Mouse (Mus musculus): ENCODE data around the gene Zpr1. TPM values are rescaled to one million over a fixed set of nuclear protein-coding genes. Genes with fewer than 3 reads are reported as not detected.

Gene Zpr1
- polyA plus RNA-seq (2016; fragmentation: Nextera tagmentation; extraction: Ambion mirVana): 47.6 and 62.5 TPM in 2 replicates

GRCm38 (mm10) chr9:46272677-46273454, at the start of gene Zpr1:
Gene Zpr1 (plus strand): TSS chr9:46273064.
- WGBS: 5% methylated on average over 45 of the region's 45 CpGs
- Histone ChIP-seq H3K27me3 (ENCODE audit: insufficient read depth, poor library complexity, severe bottlenecking) (peaks cover 38% of the 10 kb centered on the region), H3K27ac (peak within 1 kb of the TSS; percentile 82)

DNA sequence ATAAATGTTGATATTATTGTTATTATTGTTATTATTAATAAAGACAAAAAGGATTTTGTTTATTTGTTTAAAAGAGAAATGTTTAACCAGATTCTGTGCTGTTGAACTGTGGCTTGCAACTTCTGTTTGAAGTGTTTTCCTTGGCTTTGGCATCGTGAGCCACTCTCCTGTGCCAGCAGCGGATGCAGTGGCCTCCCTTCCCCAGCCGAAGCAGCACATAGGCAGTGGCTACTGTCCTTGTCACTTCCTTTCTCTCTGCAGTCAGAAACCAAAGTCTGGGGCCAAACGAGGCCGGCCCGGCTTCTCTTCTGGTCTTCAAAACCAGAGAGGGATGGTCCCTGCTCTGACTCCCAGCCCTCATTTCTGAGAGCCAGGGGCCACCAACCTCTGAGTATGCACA, 49.8 kb upstream of the Zpr1 start:
- H3K4me3 ChIP-seq: no peak overlapping the region
- no peaks in the 10 kb centered on the region for H3K9me3 ChIP-seq
- 84% methylated on average over 6 of the region's 6 CpGs for WGBS
- no peak overlapping the region for H3K27ac ChIP-seq
- H3K36me3 ChIP-seq: peaks cover 40% of the 10 kb centered on the region
- no peak for DNase-seq (ENCODE audit: low spot score)
- 0 out of 2 replicates have a peak, but pooled peaks cover 3% of the 10 kb centered on the region for H3K27me3 ChIP-seq (ENCODE audit: insufficient read depth, poor library complexity, severe bottlenecking)
- no peaks in the 10 kb centered on the region; the same call in 1 of the 2 replicates for H3K4me1 ChIP-seq

More at GRCm38 (mm10) chr9:46272677-46273454, at the start of gene Zpr1:
- Histone ChIP-seq H3K36me3 (peaks cover 37% of the 10 kb centered on the region), H3K9me3 (no peaks in the 10 kb centered on the region), H3K4me3 (peak within 1 kb of the TSS; percentile 96), H3K4me1 (peaks cover 23% of the 10 kb centered on the region)
- peak; percentile 95 for DNase-seq (ENCODE audit: low spot score)

DNA sequence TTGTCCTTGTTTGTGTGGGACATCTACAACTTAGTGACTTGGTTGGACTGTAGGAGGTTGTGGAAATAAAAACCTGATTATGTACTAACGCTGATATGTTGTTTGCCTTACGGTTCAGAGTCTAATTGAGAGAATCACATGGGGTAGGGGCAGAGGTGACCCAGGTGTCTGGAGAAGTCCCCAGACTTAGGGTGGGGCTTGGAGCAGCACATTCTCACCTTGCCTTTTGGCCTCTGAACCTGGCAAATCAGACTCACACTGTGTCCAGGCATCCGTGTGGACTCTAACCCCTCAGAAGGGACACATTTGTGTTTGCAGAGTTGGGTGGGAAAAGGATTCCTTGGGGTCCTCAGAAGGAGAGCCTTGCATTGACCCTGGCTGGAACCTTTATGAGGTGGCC, 48.8 kb upstream of the Zpr1 start:
- Histone ChIP-seq H3K9me3 (no peaks in the 10 kb centered on the region), H3K4me3 (no peak overlapping the region), H3K27ac (no peak overlapping the region), H3K4me1 (peaks cover 5% of the 10 kb centered on the region), H3K27me3 (ENCODE audit: insufficient read depth, poor library complexity, severe bottlenecking) (peaks cover 10% of the 10 kb centered on the region; the same call in 1 of the 2 replicates), H3K36me3 (peaks cover 39% of the 10 kb centered on the region)
- no peak for DNase-seq (ENCODE audit: low spot score)
- 86% methylated on average over 3 of the region's 3 CpGs for WGBS

GRCm38 (mm10) chr9:46224945-46225660, 47.8 kb upstream of the Zpr1 start:
- H3K9me3 ChIP-seq: no peaks in the 10 kb centered on the region
- H3K27ac ChIP-seq: no peak overlapping the region
- H3K4me3 ChIP-seq: no peak overlapping the region
- DNase-seq (ENCODE audit: low spot score): no peak
- peaks cover 29% of the 10 kb centered on the region for H3K36me3 ChIP-seq
- H3K4me1 ChIP-seq: peaks cover 9% of the 10 kb centered on the region
- whole genome bisulfite sequencing: 58% methylated on average over 5 of the region's 5 CpGs
- H3K27me3 ChIP-seq (ENCODE audit: insufficient read depth, poor library complexity, severe bottlenecking): peaks cover 14% of the 10 kb centered on the region; the same call in 1 of the 2 replicates

- peaks cover 31% of the 10 kb centered on the region for H3K27me3 ChIP-seq (ENCODE audit: insufficient read depth, poor library complexity, severe bottlenecking)
- H3K9me3 ChIP-seq: no peaks in the 10 kb centered on the region
- peaks cover 16% of the 10 kb centered on the region for H3K4me1 ChIP-seq
- peaks cover 9% of the 10 kb centered on the region for H3K36me3 ChIP-seq
- DNase-seq (ENCODE audit: low spot score): no peak
- WGBS: 58% methylated on average over 3 of the region's 3 CpGs
- H3K4me3 ChIP-seq: no peak overlapping the region
- H3K27ac ChIP-seq: no peak overlapping the region
These were observed 45.7 kb upstream of the Zpr1 start for GRCm38 (mm10) chr9:46227064-46227614.

DNA sequence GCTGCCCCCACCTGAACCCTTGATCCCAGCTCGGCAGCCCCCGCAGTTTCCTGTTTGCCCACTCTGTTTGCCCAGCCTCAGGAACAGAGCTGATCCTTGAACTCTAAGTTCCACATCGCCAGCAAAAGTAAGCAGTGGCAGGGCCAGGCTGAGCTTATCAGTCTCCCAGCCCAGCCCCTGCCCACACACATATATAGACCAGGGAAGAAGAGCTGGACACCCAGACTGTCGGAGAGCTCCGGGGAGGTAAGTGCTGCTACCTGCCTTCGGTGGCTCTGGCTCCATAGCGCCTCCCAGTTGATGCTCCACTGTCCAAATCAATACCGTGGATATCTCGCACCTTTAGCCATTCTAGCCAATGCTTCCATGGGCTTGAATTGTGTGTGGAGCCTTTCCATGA, 44.4 kb upstream of the Zpr1 start, which contains the start of gene Apoa1:
Gene Apoa1 (plus strand): TSS at position 90 of the 400 bp plus-strand sequence.
- WGBS: 49% methylated on average over 9 of the region's 9 CpGs
- Histone ChIP-seq H3K4me3 (no peak within 1 kb of the TSS), H3K27ac (no peak within 1 kb of the TSS), H3K4me1 (peaks cover 16% of the 10 kb centered on the region), H3K36me3 (no peaks in the 10 kb centered on the region), H3K9me3 (no peaks in the 10 kb centered on the region), H3K27me3 (ENCODE audit: insufficient read depth, poor library complexity, severe bottlenecking) (peaks cover 31% of the 10 kb centered on the region)
- no peak for DNase-seq (ENCODE audit: low spot score)

DNA sequence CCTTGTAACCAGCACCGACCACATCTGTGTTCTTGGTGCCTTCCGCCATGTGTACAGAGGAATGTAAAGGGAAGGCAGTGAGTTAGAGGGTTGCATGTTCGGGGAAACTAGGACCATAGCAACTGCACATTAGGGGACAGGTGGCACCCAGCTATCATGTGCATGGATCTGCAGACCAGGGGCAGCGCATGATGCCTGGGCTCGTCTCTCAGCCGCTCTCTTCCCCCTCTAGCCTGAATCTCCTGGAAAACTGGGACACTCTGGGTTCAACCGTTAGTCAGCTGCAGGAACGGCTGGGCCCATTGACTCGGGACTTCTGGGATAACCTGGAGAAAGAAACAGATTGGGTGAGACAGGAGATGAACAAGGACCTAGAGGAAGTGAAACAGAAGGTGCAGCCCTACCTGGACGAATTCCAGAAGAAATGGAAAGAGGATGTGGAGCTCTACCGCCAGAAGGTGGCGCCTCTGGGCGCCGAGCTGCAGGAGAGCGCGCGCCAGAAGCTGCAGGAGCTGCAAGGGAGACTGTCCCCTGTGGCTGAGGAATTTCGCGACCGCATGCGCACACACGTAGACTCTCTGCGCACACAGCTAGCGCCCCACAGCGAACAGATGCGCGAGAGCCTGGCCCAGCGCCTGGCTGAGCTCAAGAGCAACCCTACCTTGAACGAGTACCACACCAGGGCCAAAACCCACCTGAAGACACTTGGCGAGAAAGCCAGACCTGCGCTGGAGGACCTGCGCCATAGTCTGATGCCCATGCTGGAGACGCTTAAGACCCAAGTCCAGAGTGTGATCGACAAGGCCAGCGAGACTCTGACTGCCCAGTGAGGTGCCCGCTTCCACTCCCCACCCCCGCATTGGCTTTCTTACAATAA, 43.1 kb upstream of the Zpr1 start:
- peak overlapping the region; percentile 78 for H3K27ac ChIP-seq
- peaks cover 45% of the 10 kb centered on the region for H3K27me3 ChIP-seq (ENCODE audit: insufficient read depth, poor library complexity, severe bottlenecking)
- WGBS: 15% methylated on average over 37 of the region's 37 CpGs

GRCm38 (mm10) chr9:46230450-46230975, 42.4 kb upstream of the Zpr1 start:
- Histone ChIP-seq H3K27ac (peak overlapping the region; percentile 78), H3K4me3 (peak overlapping the region; percentile 61), H3K27me3 (ENCODE audit: insufficient read depth, poor library complexity, severe bottlenecking) (peaks cover 50% of the 10 kb centered on the region), H3K4me1 (peaks cover 22% of the 10 kb centered on the region), H3K36me3 (no peaks in the 10 kb centered on the region), H3K9me3 (no peaks in the 10 kb centered on the region)
- no peak for DNase-seq (ENCODE audit: low spot score)
- 24% methylated on average over 13 of the region's 13 CpGs for WGBS

More for the DNA sequence above, 43.1 kb upstream of the Zpr1 start:
- H3K36me3 ChIP-seq: no peaks in the 10 kb centered on the region
- H3K4me1 ChIP-seq: peaks cover 16% of the 10 kb centered on the region
- no peaks in the 10 kb centered on the region for H3K9me3 ChIP-seq
- H3K4me3 ChIP-seq: peak overlapping the region; percentile 61
- DNase-seq (ENCODE audit: low spot score): peak; percentile 91

DNA sequence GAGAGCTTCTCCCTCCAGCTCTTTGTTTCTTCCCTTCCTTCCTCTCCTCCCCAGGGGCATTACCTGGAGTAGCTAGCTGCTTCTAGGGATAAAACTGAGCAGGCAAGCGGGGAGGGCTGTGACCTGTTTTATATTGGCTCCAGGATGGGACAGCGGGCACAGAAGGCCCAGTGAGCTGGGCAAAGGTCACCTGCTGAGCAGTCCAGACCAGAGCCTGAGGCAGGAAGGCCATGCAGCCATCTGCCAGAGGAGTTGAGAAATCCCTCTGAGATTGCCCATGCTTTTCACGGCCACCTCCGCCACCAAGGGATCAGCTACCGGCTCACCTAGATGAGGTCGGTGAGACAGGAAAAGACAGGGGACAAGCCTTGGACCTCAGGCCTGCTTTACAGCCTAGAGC, 37.7 kb upstream of the Zpr1 start:
- Histone ChIP-seq H3K36me3 (no peaks in the 10 kb centered on the region), H3K4me3 (no peak overlapping the region), H3K9me3 (no peaks in the 10 kb centered on the region), H3K4me1 (peaks cover 16% of the 10 kb centered on the region), H3K27ac (no peak overlapping the region), H3K27me3 (ENCODE audit: insufficient read depth, poor library complexity, severe bottlenecking) (peaks cover 36% of the 10 kb centered on the region)
- no peak for DNase-seq (ENCODE audit: low spot score)
- WGBS: 82% methylated on average over 6 of the region's 6 CpGs

- H3K27ac ChIP-seq: no peak within 1 kb of the TSS
- peaks cover 13% of the 10 kb centered on the region for H3K4me1 ChIP-seq
- no peaks in the 10 kb centered on the region for H3K9me3 ChIP-seq
- H3K4me3 ChIP-seq: no peak within 1 kb of the TSS
- H3K36me3 ChIP-seq: no peaks in the 10 kb centered on the region
- DNase-seq (ENCODE audit: low spot score): no peak
- H3K27me3 ChIP-seq (ENCODE audit: insufficient read depth, poor library complexity, severe bottlenecking): peaks cover 35% of the 10 kb centered on the region
These were observed 37.4 kb upstream of the Zpr1 start, which contains the start of gene Apoc3 for GRCm38 (mm10) chr9:46235596-46235648. Gene Apoc3 (minus strand): TSS chr9:46235636.

DNA sequence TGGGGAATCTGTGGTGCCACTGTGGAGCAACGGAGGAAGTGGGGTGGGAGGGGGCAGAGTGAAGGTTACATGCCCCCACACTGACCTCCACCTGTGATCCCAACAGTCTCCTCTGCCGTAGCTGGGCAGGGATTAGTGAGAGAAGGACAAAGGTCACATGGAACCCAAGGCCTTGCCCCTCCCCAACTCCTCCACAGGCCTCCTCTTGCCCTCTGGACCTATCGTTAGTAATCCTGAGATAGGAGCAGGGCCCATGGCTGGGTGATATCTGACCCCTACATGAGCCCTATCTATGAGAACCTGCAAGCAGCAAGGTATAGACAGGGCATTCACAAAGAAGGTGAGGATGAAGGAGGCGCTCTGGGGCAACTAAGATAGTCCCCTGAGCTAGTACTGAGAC, 37.2 kb upstream of the Zpr1 start:
- no peak for DNase-seq (ENCODE audit: low spot score)
- Histone ChIP-seq H3K9me3 (no peaks in the 10 kb centered on the region), H3K4me1 (peaks cover 11% of the 10 kb centered on the region), H3K4me3 (no peak overlapping the region), H3K27me3 (ENCODE audit: insufficient read depth, poor library complexity, severe bottlenecking) (peaks cover 32% of the 10 kb centered on the region), H3K36me3 (no peaks in the 10 kb centered on the region), H3K27ac (no peak overlapping the region)
- 55% methylated on average over 4 of the region's 4 CpGs for WGBS

GRCm38 (mm10) chr9:46238850-46239249, 34.0 kb upstream of the Zpr1 start:
- WGBS: 86% methylated on average over 7 of the region's 7 CpGs
- no peak overlapping the region for H3K27ac ChIP-seq
- peaks cover 27% of the 10 kb centered on the region for H3K4me1 ChIP-seq
- no peak overlapping the region for H3K4me3 ChIP-seq
- H3K9me3 ChIP-seq: no peaks in the 10 kb centered on the region
- H3K36me3 ChIP-seq: no peaks in the 10 kb centered on the region
- DNase-seq (ENCODE audit: low spot score): no peak
- H3K27me3 ChIP-seq (ENCODE audit: insufficient read depth, poor library complexity, severe bottlenecking): peaks cover 33% of the 10 kb centered on the region

All from heart, embryonic 10.5 days (tissue).